Mouse (Mus musculus): Measurements from ENCODE around the gene Bank1. TPM values are rescaled to one million over a fixed set of nuclear protein-coding genes. Genes with fewer than 3 reads are reported as not detected.

Gene Bank1
- total and polyA plus RNA-seq, 3 experiments = not detected

GRCm38 (mm10) chr3:136244931-136245330 is 80.9 kb downstream of the Bank1 start:
- Histone ChIP-seq H3K4me1 (ENCODE audit: control insufficient read depth in 1 of 2, insufficient read depth in 2 of 2, low read length in 2 of 2) (no peaks in the 10 kb centered on the region), H3K36me3 (ENCODE audit: control insufficient read depth in 1 of 2, insufficient read depth in 2 of 2, low read length in 2 of 2) (no peaks in the 10 kb centered on the region), H3K9me3 (replicated peaks; ENCODE audit: insufficient read depth, low read length) (no peaks in the 10 kb centered on the region), H3K27ac (ENCODE audit: control insufficient read depth, low read depth, low read length) (no peak overlapping the region), H3K27me3 (ENCODE audit: control insufficient read depth in 1 of 2, insufficient read depth in 2 of 2, low read length in 2 of 2) (no peaks in the 10 kb centered on the region), H3K4me3 (ENCODE audit: control insufficient read depth in 1 of 2, insufficient read depth in 1 of 2, low read depth in 2 of 2, low read length in 2 of 2) (no peak overlapping the region), H3K9ac (ENCODE audit: control insufficient read depth, low read depth, low read length, poor library complexity, severe bottlenecking) (no peak overlapping the region), H3K79me2 (ENCODE audit: control insufficient read depth, insufficient read depth, low read length, poor library complexity) (no peaks in the 10 kb centered on the region)
- TF ChIP-seq TBP (IDR thresholded peaks at IDR 0.05; ENCODE audit: low read depth, low read length) = no peak
- no peak for TF ChIP-seq USF2 (IDR thresholded peaks at IDR 0.05; ENCODE audit: borderline replicate concordance in 1 of 2, insufficient read depth in 1 of 2, low read depth in 1 of 2, low read length in 2 of 2)
- TF ChIP-seq RCOR1 (IDR thresholded peaks at IDR 0.05; ENCODE audit: low read depth, low read length) = no peak
- TF ChIP-seq SMC3 (IDR thresholded peaks at IDR 0.05; ENCODE audit: low read depth, low read length) = no peak
- no peak for TF ChIP-seq MAZ (IDR thresholded peaks at IDR 0.05; ENCODE audit: low read depth, low read length)
- TF ChIP-seq MYC (IDR thresholded peaks at IDR 0.05; ENCODE audit: low read depth, low read length) = no peak
- TF ChIP-seq CHD2 (IDR thresholded peaks at IDR 0.05; ENCODE audit: low read length) = no peak
- no peak for TF ChIP-seq USF1 (IDR thresholded peaks at IDR 0.05; ENCODE audit: low read depth, low read length)
- no peak for TF ChIP-seq POLR2AphosphoS5 (IDR thresholded peaks at IDR 0.05; ENCODE audit: borderline replicate concordance, low read depth, low read length)
- TF ChIP-seq ETS1 (IDR thresholded peaks at IDR 0.05; ENCODE audit: low read depth, low read length) = no peak
- TF ChIP-seq ELF1 (IDR thresholded peaks at IDR 0.05; ENCODE audit: low read depth, low read length) = no peak
- TF ChIP-seq SIN3A (IDR thresholded peaks at IDR 0.05; ENCODE audit: low read length) = no peak
- no peak for TF ChIP-seq BHLHE40 (IDR thresholded peaks at IDR 0.05; ENCODE audit: borderline replicate concordance, low read depth, low read length)
- TF ChIP-seq HCFC1 (IDR thresholded peaks at IDR 0.05; ENCODE audit: low read depth, low read length) = no peak
- TF ChIP-seq UBTF (IDR thresholded peaks at IDR 0.05; ENCODE audit: borderline replicate concordance, insufficient read depth, low read depth, low read length) = no peak
- TF ChIP-seq MAFK (IDR thresholded peaks at IDR 0.05; ENCODE audit: borderline replicate concordance, low read depth, low read length) = no peak
- no peak for TF ChIP-seq CHD1 (IDR thresholded peaks at IDR 0.05; ENCODE audit: low read depth, low read length)
- no peak for TF ChIP-seq ZC3H11A (IDR thresholded peaks at IDR 0.05; ENCODE audit: low read depth, low read length)
- TF ChIP-seq NELFE (IDR thresholded peaks at IDR 0.05; ENCODE audit: low read depth, low read length) = no peak
- no peak for TF ChIP-seq TCF12 (IDR thresholded peaks at IDR 0.05; ENCODE audit: low read depth, low read length)
- no peak for DNase-seq (ENCODE audit: low read depth, low spot score)

DNA sequence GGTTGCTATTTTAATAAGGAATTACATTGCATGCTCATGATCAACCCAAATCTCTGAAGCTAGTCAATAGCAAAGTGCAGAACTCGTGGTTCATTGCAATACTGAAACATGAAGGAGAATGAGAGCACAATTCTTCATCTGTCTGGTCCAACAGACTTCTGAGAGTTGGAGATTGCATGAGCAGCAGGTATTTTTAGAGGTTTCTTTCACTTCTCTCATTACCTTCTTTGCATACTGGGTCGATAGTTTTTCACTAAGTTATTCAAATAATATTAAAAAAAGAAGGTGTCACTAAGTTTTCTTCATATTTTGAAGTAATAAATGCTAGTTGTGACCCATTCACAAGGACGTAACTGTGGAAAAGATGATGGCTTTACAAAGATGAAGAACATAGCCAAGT is 87.1 kb downstream of the Bank1 start:
- Histone ChIP-seq H3K4me3 (ENCODE audit: control insufficient read depth in 1 of 2, insufficient read depth in 1 of 2, low read depth in 2 of 2, low read length in 2 of 2) (no peak overlapping the region), H3K4me1 (ENCODE audit: control insufficient read depth in 1 of 2, insufficient read depth in 2 of 2, low read length in 2 of 2) (no peaks in the 10 kb centered on the region), H3K79me2 (ENCODE audit: control insufficient read depth, insufficient read depth, low read length, poor library complexity) (no peaks in the 10 kb centered on the region), H3K27ac (ENCODE audit: control insufficient read depth, low read depth, low read length) (no peak overlapping the region), H3K36me3 (ENCODE audit: control insufficient read depth in 1 of 2, insufficient read depth in 2 of 2, low read length in 2 of 2) (no peaks in the 10 kb centered on the region), H3K9ac (ENCODE audit: control insufficient read depth, low read depth, low read length, poor library complexity, severe bottlenecking) (no peak overlapping the region), H3K27me3 (ENCODE audit: control insufficient read depth in 1 of 2, insufficient read depth in 2 of 2, low read length in 2 of 2) (no peaks in the 10 kb centered on the region), H3K9me3 (replicated peaks; ENCODE audit: insufficient read depth, low read length) (no peaks in the 10 kb centered on the region)
- no peak for DNase-seq (ENCODE audit: low read depth, low spot score)
- no peak for TF ChIP-seq POLR2AphosphoS2 (IDR thresholded peaks at IDR 0.05; ENCODE audit: low read length)
- no peak for TF ChIP-seq POLR2AphosphoS5 (IDR thresholded peaks at IDR 0.05; ENCODE audit: borderline replicate concordance, low read depth, low read length)
- TF ChIP-seq POLR2A (IDR thresholded peaks at IDR 0.05; ENCODE audit: control insufficient read depth in 1 of 2, insufficient read depth in 1 of 2, low read depth in 1 of 2, low read length in 2 of 2, poor library complexity in 1 of 2) = no peak
- TF ChIP-seq TAL1 (IDR thresholded peaks at IDR 0.05; ENCODE audit: low read length) = no peak
- TF ChIP-seq CHD2 (IDR thresholded peaks at IDR 0.05; ENCODE audit: low read length) = no peak
- TF ChIP-seq CHD1 (IDR thresholded peaks at IDR 0.05; ENCODE audit: low read depth, low read length) = no peak
- TF ChIP-seq E2F4 (IDR thresholded peaks at IDR 0.05; ENCODE audit: borderline replicate concordance, low read depth, low read length) = no peak
- no peak for TF ChIP-seq MYB (IDR thresholded peaks at IDR 0.05; ENCODE audit: low read depth, low read length)
- no peak for TF ChIP-seq USF2 (IDR thresholded peaks at IDR 0.05; ENCODE audit: borderline replicate concordance in 1 of 2, insufficient read depth in 1 of 2, low read depth in 1 of 2, low read length in 2 of 2)
- no peak for TF ChIP-seq ZNF384 (IDR thresholded peaks at IDR 0.05; ENCODE audit: low read depth, low read length)
- TF ChIP-seq ELF1 (IDR thresholded peaks at IDR 0.05; ENCODE audit: low read depth, low read length) = no peak
- no peak for TF ChIP-seq MAX (IDR thresholded peaks at IDR 0.05; ENCODE audit: low read length)
- no peak for TF ChIP-seq JUND (IDR thresholded peaks at IDR 0.05; ENCODE audit: low read depth, low read length)
- no peak for TF ChIP-seq EP300 (IDR thresholded peaks at IDR 0.05; ENCODE audit: low read depth in 1 of 2, low read length in 2 of 2)
- TF ChIP-seq MEF2A (IDR thresholded peaks at IDR 0.05; ENCODE audit: extremely low read depth, insufficient replicate concordance, low read depth, low read length, poor library complexity, severe bottlenecking) = no peak
- TF ChIP-seq ETS1 (IDR thresholded peaks at IDR 0.05; ENCODE audit: low read depth, low read length) = no peak
- no peak for TF ChIP-seq BHLHE40 (IDR thresholded peaks at IDR 0.05; ENCODE audit: borderline replicate concordance, low read depth, low read length)
- no peak for TF ChIP-seq GATA1 (IDR thresholded peaks at IDR 0.05; ENCODE audit: low read depth, low read length)
- TF ChIP-seq ZC3H11A (IDR thresholded peaks at IDR 0.05; ENCODE audit: low read depth, low read length) = no peak
- TF ChIP-seq MAZ (IDR thresholded peaks at IDR 0.05; ENCODE audit: low read depth, low read length) = no peak
